Mouse (Mus musculus): ENCODE measurements around the gene Rora. TPM values are rescaled to one million over a fixed set of nuclear protein-coding genes. Genes with fewer than 3 reads are reported as not detected.
A peak's percentile ranks its signal among the peaks of the same experiment; 100 is the strongest.

Gene Rora
- polyA plus RNA-seq, 2 experiments = 4.5 to 10.1 TPM

DNA sequence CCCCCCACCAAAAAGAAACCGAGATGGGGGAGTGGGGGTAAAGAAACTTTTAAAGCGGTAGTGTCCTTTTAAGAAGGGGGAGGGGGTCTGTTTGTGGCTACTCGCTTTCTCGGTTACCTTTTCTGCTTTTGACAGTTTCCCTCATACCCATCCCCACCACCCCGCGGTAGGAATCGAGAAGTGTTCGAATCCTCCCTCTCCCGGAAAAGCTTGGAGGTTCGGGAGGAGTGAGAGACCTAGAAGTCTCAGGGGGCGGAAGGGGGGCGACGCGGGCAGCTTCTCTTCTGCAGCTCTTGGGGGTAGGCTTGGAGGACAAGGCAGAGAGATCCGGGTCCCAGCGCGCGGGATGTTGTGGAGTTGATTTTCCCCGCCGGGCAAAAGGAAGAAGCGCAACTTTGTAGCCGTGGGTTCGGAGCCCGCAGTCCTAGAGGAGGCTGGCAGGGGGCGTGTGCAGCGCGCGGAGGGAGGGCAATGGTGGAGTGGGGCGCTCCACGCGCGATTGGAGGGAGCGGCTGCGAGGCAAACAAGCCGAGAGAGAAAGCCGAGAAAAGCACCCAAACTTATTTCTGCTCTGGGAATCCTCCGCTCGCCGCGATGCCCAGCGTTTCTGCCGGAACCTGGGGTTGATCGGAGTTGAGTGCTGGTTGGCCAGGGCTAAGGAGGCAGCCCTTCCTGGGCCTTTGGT is 889 bp downstream of the Rora start:
- H3K4me1 ChIP-seq (ENCODE audit: control insufficient read depth, insufficient read depth, low read length) = peaks cover 9% of the 10 kb centered on the region; the same call in 1 of the 2 replicates
- ATAC-seq (ENCODE audit: low FRiP score, low read depth) (no peak; the same call in 1 of the 2 replicates), DNase-seq (ENCODE audit: low spot score) (peak; percentile 33)
- under 1% methylated on average over 39 of the region's 43 CpGs for WGBS
- peak overlapping the region; percentile 97 for H3K4me2 ChIP-seq (replicated peaks; ENCODE audit: low read depth, low read length, severe bottlenecking)
- H3K4me3 ChIP-seq (replicated peaks; ENCODE audit: low read length) = peak overlapping the region; percentile 80
- TF ChIP-seq POLR2A (IDR thresholded peaks at IDR 0.05; ENCODE audit: borderline replicate concordance, extremely low read depth, insufficient read depth, insufficient read length) = no peak
- no peaks in the 10 kb centered on the region for H3K9me3 ChIP-seq (ENCODE audit: control insufficient read depth, low read length)
- no peaks in the 10 kb centered on the region for H3K27me3 ChIP-seq (ENCODE audit: control insufficient read depth, insufficient read depth, low read length)
- peak overlapping the region; percentile 76 for H3K9ac ChIP-seq (ENCODE audit: low read depth, low read length, severe bottlenecking)
- no peaks in the 10 kb centered on the region for H3K36me3 ChIP-seq (ENCODE audit: control insufficient read depth, insufficient read depth, low read length)
- no peak overlapping the region for H3K27ac ChIP-seq (replicated peaks; ENCODE audit: low read depth, low read length)

DNA sequence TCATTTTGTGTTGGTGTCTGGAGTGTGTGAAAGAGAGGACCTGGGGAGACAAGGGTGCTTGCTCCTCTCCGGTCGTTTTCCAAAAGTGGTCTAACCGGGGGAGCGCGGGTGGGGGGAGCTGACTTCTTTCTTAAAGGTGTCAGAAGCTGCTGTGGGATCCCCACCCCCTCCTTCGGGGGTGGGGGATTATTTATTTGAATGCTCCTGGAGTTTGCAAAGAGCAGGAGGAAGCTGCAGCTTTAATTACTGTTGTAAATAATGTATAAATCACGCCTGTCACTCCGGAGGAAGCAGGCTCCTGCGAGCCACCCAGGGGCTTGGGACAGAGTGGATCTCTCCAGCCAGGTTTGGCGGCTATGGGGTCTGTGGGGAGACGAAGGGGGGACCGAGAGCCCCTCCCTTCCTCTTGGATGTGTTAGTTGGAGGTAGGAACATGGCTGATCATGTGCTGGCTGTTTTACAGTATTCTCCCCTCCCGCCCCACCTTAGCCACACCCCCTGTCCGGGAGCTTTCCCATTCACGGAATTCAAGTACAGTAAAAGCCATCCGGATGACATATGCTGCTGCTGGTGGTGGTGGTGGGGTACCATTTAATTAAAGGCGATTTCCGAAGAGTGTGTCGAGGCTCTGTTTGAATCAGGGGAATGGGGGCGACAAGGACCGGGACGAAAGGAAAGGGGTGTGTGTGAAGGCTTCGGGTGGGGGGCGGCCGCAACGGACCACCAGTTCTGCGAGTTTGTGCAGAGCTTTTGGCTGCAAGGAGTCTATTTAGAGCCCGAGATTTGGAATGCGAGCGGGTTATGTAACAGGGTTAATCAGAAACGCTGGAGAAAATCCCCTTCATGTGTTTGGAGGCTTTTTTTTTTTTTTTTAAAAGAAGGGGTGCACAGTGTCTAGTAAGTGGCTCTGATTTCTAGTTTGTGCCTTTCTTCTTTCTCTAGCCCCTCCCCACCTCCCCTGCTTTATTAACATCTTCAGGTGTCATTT is 1.7 kb downstream of the Rora start:
- ATAC-seq (ENCODE audit: low FRiP score, low read depth) (peak; percentile 51), DNase-seq (ENCODE audit: low spot score) (peak; percentile 66)
- no peaks in the 10 kb centered on the region for H3K9me3 ChIP-seq (ENCODE audit: control insufficient read depth, low read length)
- peak overlapping the region; percentile 76 for H3K9ac ChIP-seq (ENCODE audit: low read depth, low read length, severe bottlenecking)
- peaks cover 9% of the 10 kb centered on the region; the same call in 1 of the 2 replicates for H3K4me1 ChIP-seq (ENCODE audit: control insufficient read depth, insufficient read depth, low read length)
- peak overlapping the region; percentile 80 for H3K4me3 ChIP-seq (replicated peaks; ENCODE audit: low read length)
- peak overlapping the region; percentile 97 for H3K4me2 ChIP-seq (replicated peaks; ENCODE audit: low read depth, low read length, severe bottlenecking)
- H3K27ac ChIP-seq (replicated peaks; ENCODE audit: low read depth, low read length) = no peak overlapping the region
- no peaks in the 10 kb centered on the region for H3K36me3 ChIP-seq (ENCODE audit: control insufficient read depth, insufficient read depth, low read length)
- no peak for TF ChIP-seq POLR2A (IDR thresholded peaks at IDR 0.05; ENCODE audit: borderline replicate concordance, extremely low read depth, insufficient read depth, insufficient read length)
- no peaks in the 10 kb centered on the region for H3K27me3 ChIP-seq (ENCODE audit: control insufficient read depth, insufficient read depth, low read length)
- under 1% methylated on average over 31 of the region's 31 CpGs for WGBS

DNA sequence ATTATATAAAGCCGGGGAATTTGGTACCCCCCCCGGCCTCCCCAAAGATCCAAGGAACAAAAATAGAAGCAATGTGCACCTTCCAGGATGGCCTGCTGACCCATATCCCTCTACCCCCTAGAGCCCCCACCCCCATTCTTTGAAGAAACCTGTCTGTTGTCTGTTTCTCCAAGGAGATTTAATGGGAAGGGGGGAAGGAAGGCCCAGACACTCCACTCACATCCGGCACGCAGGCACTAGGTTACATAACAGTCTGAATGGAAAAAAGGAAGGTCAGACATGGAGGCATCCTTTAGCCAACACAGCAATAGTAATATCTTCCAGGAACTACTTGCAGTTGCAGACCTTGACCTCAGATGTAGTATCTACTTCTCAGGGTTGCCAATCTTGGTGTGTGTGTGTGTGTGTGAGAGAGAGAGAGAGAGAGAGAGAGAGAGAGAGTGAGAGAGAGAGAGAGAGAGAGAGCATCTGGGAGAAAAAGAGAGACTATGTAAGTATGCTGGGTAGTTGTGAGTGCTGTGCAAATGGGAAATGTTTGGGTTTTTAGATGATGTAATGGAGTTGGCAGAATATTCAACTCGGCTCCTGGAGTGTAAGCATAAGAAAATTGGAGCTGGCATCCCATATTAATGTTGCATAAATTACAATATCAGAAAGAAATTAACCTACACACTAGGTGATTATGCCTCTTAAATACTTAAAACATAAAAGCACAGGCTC is 2.6 kb downstream of the Rora start:
- ATAC-seq (ENCODE audit: low FRiP score, low read depth) = no peak
- Histone ChIP-seq H3K4me3 (replicated peaks; ENCODE audit: low read length) (no peak overlapping the region), H3K9ac (ENCODE audit: low read depth, low read length, severe bottlenecking) (no peak overlapping the region), H3K4me1 (ENCODE audit: control insufficient read depth, insufficient read depth, low read length) (peaks cover 9% of the 10 kb centered on the region; the same call in 1 of the 2 replicates), H3K36me3 (ENCODE audit: control insufficient read depth, insufficient read depth, low read length) (no peaks in the 10 kb centered on the region), H3K9me3 (ENCODE audit: control insufficient read depth, low read length) (no peaks in the 10 kb centered on the region), H3K27me3 (ENCODE audit: control insufficient read depth, insufficient read depth, low read length) (no peaks in the 10 kb centered on the region), H3K27ac (replicated peaks; ENCODE audit: low read depth, low read length) (no peak overlapping the region), H3K4me2 (replicated peaks; ENCODE audit: low read depth, low read length, severe bottlenecking) (peak overlapping the region; percentile 97)
- no peak for DNase-seq (ENCODE audit: low spot score)
- WGBS = 30% methylated on average over 5 of the region's 5 CpGs
- no peak for TF ChIP-seq POLR2A (IDR thresholded peaks at IDR 0.05; ENCODE audit: borderline replicate concordance, extremely low read depth, insufficient read depth, insufficient read length)

DNA sequence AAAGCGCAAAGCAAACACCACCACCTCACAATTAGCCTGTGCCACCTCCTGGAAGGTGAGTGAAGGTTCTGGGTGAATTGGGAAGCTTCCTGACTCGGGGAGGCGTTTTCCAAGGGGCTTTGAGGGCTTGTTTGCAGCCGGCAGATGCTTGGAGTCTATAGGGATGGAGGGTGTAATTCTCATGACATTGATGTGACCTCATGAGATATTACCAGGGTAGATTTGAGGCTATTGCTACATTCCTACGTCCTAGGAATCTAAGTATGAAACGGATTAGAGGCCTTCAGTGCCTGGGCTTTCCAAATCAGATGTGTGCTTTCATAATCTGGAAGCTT is 3.2 kb downstream of the Rora start:
- no peaks in the 10 kb centered on the region for H3K27me3 ChIP-seq (ENCODE audit: control insufficient read depth, insufficient read depth, low read length)
- no peak overlapping the region for H3K27ac ChIP-seq (replicated peaks; ENCODE audit: low read depth, low read length)
- DNase-seq (ENCODE audit: low spot score) = no peak
- no peak for ATAC-seq (ENCODE audit: low FRiP score, low read depth)
- H3K9me3 ChIP-seq (ENCODE audit: control insufficient read depth, low read length) = no peaks in the 10 kb centered on the region
- H3K9ac ChIP-seq (ENCODE audit: low read depth, low read length, severe bottlenecking) = no peak overlapping the region
- H3K36me3 ChIP-seq (ENCODE audit: control insufficient read depth, insufficient read depth, low read length) = no peaks in the 10 kb centered on the region
- H3K4me3 ChIP-seq (replicated peaks; ENCODE audit: low read length) = no peak overlapping the region
- no peak for TF ChIP-seq POLR2A (IDR thresholded peaks at IDR 0.05; ENCODE audit: borderline replicate concordance, extremely low read depth, insufficient read depth, insufficient read length)
- peaks cover 9% of the 10 kb centered on the region; the same call in 1 of the 2 replicates for H3K4me1 ChIP-seq (ENCODE audit: control insufficient read depth, insufficient read depth, low read length)
- 22% methylated on average over 6 of the region's 6 CpGs for WGBS
- H3K4me2 ChIP-seq (replicated peaks; ENCODE audit: low read depth, low read length, severe bottlenecking) = no peak overlapping the region

DNA sequence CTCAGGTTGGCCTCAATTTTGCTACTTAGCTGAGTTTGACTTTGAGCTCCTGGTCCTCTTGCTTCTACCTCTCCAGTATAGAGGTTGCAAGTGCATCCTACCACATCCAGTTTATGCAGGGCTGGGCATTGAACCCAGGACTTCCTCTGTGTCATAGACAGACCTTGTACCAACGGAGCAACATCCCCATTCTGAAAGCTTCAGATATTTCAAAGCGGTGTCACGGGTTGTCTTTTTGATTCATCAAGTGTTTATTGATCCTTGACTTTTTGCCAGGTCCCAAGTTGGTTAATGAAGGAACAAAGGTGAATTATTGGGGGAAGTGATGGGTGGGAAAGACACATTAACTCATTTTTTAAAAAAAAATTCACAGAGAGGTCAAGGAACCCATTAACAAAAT is 17.1 kb downstream of the Rora start:
- no peak for TF ChIP-seq POLR2A (IDR thresholded peaks at IDR 0.05; ENCODE audit: borderline replicate concordance, extremely low read depth, insufficient read depth, insufficient read length)
- H3K27ac ChIP-seq (replicated peaks; ENCODE audit: low read depth, low read length) = no peak overlapping the region
- H3K36me3 ChIP-seq (ENCODE audit: control insufficient read depth, insufficient read depth, low read length) = no peaks in the 10 kb centered on the region
- H3K4me2 ChIP-seq (replicated peaks; ENCODE audit: low read depth, low read length, severe bottlenecking) = no peak overlapping the region
- ATAC-seq (ENCODE audit: low FRiP score, low read depth) = no peak
- H3K27me3 ChIP-seq (ENCODE audit: control insufficient read depth, insufficient read depth, low read length) = no peaks in the 10 kb centered on the region
- H3K4me1 ChIP-seq (ENCODE audit: control insufficient read depth, insufficient read depth, low read length) = no peaks in the 10 kb centered on the region
- no peak for DNase-seq (ENCODE audit: low spot score)
- no peak overlapping the region for H3K9ac ChIP-seq (ENCODE audit: low read depth, low read length, severe bottlenecking)
- H3K4me3 ChIP-seq (replicated peaks; ENCODE audit: low read length) = no peak overlapping the region
- 91% methylated on average over 3 of the region's 3 CpGs for WGBS
- no peaks in the 10 kb centered on the region for H3K9me3 ChIP-seq (ENCODE audit: control insufficient read depth, low read length)
